Mouse (Mus musculus): ENCODE measurements around the gene Ttf2. TPM values are rescaled to one million over a fixed set of nuclear protein-coding genes. Genes with fewer than 3 reads are reported as not detected.
A peak's percentile ranks its signal among the peaks of the same experiment; 100 is the strongest.

The Ttf2 gene
- polyA plus RNA-seq, 1 experiment from 2014 or later, result 3.6 TPM

DNA sequence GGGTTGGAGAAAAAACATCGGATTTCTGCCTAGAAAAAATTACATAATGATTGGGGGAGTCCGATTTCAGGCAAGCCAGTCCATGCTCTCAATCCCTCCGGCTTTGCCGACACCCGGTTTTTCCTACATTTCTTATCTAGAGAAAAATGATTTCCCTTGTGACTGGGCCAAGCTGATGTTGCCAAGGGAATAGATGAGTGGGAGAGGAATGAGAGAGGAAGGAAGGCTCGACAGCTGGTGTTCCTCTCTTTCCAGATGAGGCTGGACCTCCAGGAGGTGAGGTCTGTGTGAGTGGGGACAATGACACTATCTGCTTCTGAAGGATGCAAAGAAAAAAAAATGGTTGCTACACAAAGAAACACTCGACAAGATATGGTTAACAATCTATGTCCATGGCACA is 23.7 kb upstream of the Ttf2 start:
- Histone ChIP-seq H3K36me3 (ENCODE audit: insufficient read depth, low read length) (no peaks in the 10 kb centered on the region), H3K4me1 (ENCODE audit: insufficient read depth, low read depth, low read length) (no peaks in the 10 kb centered on the region; the same call in 1 of the 2 replicates), H3K27ac (ENCODE audit: low read length) (no peak overlapping the region), H3K9me3 (ENCODE audit: low read length) (no peaks in the 10 kb centered on the region), H3K4me3 (ENCODE audit: low read depth, low read length) (no peak overlapping the region), H3K9ac (replicated peaks; ENCODE audit: low read depth) (no peak overlapping the region), H3K27me3 (replicated peaks; ENCODE audit: insufficient read depth, low read length) (no peaks in the 10 kb centered on the region), H3K4me2 (replicated peaks; ENCODE audit: low read depth, low read length) (no peak overlapping the region)
- no peak for ATAC-seq
- TF ChIP-seq CTCF (IDR thresholded peaks at IDR 0.05) (no peak), EP300 (IDR thresholded peaks at IDR 0.05) (no peak)
- WGBS, result 38% methylated on average over 7 of the region's 7 CpGs
- peak; percentile 18 for DNase-seq (ENCODE audit: low spot score)

DNA sequence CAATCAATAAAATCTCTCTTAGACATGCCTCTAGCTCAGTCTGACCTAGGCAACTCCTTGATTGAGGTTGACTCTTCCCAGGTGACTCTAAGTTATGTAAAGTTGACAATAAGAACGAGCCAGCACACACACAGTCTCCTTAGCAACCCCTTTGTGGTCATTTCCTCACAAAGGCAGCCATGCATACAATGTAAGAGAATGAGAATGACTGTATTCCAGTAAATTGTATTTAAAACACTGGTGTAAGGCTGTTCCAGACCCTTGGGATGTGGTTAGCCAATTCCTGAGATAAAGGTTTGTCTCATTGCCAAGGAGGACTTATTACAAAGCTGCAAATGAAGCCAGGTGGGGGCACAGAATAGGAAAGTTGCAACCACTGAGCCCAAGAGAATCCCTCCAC is 20.8 kb upstream of the Ttf2 start:
- TF ChIP-seq CTCF (IDR thresholded peaks at IDR 0.05) (no peak), EP300 (IDR thresholded peaks at IDR 0.05) (no peak)
- WGBS, result 24% methylated on average over 1 of the region's 1 CpGs
- Histone ChIP-seq H3K36me3 (ENCODE audit: insufficient read depth, low read length) (no peaks in the 10 kb centered on the region), H3K4me3 (ENCODE audit: low read depth, low read length) (no peak overlapping the region), H3K27ac (ENCODE audit: low read length) (no peak overlapping the region), H3K9me3 (ENCODE audit: low read length) (no peaks in the 10 kb centered on the region), H3K4me1 (ENCODE audit: insufficient read depth, low read depth, low read length) (no peaks in the 10 kb centered on the region), H3K27me3 (replicated peaks; ENCODE audit: insufficient read depth, low read length) (no peaks in the 10 kb centered on the region), H3K9ac (replicated peaks; ENCODE audit: low read depth) (no peak overlapping the region), H3K4me2 (replicated peaks; ENCODE audit: low read depth, low read length) (no peak overlapping the region)
- ATAC-seq (no peak), DNase-seq (ENCODE audit: low spot score) (peak; percentile 14)

DNA sequence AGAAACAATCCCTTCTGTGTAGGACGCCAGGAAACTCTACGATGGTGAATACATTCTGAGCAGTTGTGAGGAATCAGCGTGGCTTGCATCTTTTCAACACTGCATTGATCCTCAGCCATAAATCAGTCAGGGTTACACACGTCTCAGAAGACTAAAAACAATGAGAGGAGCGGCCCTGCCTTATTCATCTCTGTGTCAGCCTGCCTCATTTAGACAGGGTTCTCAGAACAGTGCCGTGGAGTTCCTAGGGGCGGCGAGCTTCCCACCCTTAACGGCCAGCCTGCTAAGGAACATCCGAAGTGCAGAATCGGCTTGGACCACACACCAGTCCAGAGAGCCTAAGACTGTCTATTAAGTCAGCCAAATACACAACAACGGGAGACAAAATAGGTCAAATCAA is 20.0 kb upstream of the Ttf2 start:
- Histone ChIP-seq H3K4me2 (replicated peaks; ENCODE audit: low read depth, low read length) (no peak overlapping the region), H3K27me3 (replicated peaks; ENCODE audit: insufficient read depth, low read length) (no peaks in the 10 kb centered on the region), H3K4me3 (ENCODE audit: low read depth, low read length) (no peak overlapping the region), H3K27ac (ENCODE audit: low read length) (no peak overlapping the region), H3K9ac (replicated peaks; ENCODE audit: low read depth) (no peak overlapping the region), H3K36me3 (ENCODE audit: insufficient read depth, low read length) (no peaks in the 10 kb centered on the region), H3K4me1 (ENCODE audit: insufficient read depth, low read depth, low read length) (no peaks in the 10 kb centered on the region), H3K9me3 (ENCODE audit: low read length) (no peaks in the 10 kb centered on the region)
- no peak for DNase-seq (ENCODE audit: low spot score)
- no peak for TF ChIP-seq CTCF (IDR thresholded peaks at IDR 0.05)
- no peak for TF ChIP-seq EP300 (IDR thresholded peaks at IDR 0.05)
- no peak for ATAC-seq
- 62% methylated on average over 12 of the region's 12 CpGs for WGBS

DNA sequence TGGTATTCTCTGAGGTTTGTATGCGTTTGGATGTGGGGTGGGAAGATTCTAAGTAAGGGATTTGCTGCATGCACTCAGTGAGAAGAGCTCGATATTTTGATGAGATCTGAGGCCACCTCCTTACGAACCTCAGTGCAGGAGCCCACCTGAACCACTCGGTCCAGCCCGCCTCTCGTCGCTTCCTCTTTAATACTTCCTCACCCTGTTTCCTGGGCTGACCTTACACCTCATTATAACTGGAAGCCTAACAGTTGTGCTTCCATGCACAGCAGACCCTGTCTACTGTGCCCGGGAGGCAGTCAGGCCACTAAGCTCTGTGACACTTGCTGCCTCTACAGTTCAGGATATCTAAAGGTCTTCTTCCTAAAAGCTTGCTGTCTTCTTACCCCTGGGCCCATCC is 9.8 kb upstream of the Ttf2 start:
- no peaks in the 10 kb centered on the region for H3K36me3 ChIP-seq (ENCODE audit: insufficient read depth, low read length)
- no peak overlapping the region for H3K4me2 ChIP-seq (replicated peaks; ENCODE audit: low read depth, low read length)
- no peaks in the 10 kb centered on the region for H3K9me3 ChIP-seq (ENCODE audit: low read length)
- DNase-seq (ENCODE audit: low spot score) (no peak), ATAC-seq (no peak)
- no peaks in the 10 kb centered on the region for H3K4me1 ChIP-seq (ENCODE audit: insufficient read depth, low read depth, low read length)
- no peak overlapping the region for H3K27ac ChIP-seq (ENCODE audit: low read length)
- WGBS, result 71% methylated on average over 8 of the region's 8 CpGs
- no peaks in the 10 kb centered on the region for H3K27me3 ChIP-seq (replicated peaks; ENCODE audit: insufficient read depth, low read length)
- no peak overlapping the region for H3K4me3 ChIP-seq (ENCODE audit: low read depth, low read length)
- no peak overlapping the region for H3K9ac ChIP-seq (replicated peaks; ENCODE audit: low read depth)
- TF ChIP-seq EP300 (IDR thresholded peaks at IDR 0.05) (no peak), CTCF (IDR thresholded peaks at IDR 0.05) (no peak)

DNA sequence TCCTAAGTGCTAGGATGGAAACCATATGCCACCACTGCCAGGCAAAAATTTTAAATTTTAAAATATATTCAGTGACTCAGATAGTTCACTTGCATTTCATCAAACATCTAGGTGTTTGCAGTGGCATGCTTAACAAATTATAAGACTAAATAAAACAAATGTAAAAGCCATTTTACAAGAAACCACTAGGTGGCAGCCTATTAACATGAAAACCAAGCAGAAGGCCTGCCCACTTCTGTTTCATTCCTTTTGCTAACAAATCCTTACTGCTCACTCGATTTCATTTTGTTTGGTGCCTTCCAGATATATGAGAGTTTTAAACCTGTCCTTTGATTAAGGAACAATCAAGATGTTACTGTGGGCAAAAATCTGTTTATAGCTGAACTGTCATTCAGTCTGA is 4.4 kb upstream of the Ttf2 start:
- DNase-seq (ENCODE audit: low spot score), result peak; percentile 91

DNA sequence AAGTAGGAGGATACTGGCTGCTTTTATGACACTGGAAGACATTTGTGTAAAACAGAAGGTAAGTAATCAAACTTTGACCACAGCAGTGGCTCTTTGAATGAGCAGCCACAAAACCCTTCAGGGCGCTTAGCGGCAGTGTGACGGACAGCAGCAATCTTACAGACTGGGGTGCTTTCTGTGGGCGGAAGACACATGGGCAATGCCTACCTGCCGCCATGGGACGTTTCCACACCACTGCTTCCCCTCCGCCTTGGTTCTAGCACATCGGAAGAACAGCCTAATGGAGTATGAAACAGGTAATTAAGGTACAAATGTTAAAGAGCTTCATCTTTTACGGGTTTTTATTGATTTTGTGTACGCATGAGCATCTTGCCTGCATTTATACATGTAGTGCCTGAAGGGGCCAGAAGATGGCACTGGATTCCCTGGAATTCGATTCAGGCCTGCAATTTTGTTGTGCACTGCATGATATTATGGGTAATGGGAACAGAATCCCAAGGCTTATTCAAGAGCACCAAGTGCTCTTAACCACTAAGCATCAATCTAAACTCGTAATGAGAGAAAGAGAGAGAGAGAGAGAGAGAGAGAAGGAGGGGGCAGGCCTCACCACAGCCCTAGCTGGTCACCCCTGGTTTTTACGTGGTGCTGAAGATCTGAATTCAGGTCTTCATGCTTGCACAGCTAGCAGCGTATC is 5.5 kb downstream of the Ttf2 start:
- no peak overlapping the region for H3K4me2 ChIP-seq (replicated peaks; ENCODE audit: low read depth, low read length)
- TF ChIP-seq CTCF (IDR thresholded peaks at IDR 0.05), result peak; percentile 81
- no peak for TF ChIP-seq EP300 (IDR thresholded peaks at IDR 0.05)
- WGBS, result 79% methylated on average over 14 of the region's 14 CpGs
- no peak for ATAC-seq
- no peak overlapping the region for H3K4me3 ChIP-seq (ENCODE audit: low read depth, low read length)
- H3K9me3 ChIP-seq (ENCODE audit: low read length), result no peaks in the 10 kb centered on the region
- H3K36me3 ChIP-seq (ENCODE audit: insufficient read depth, low read length), result peaks cover 8% of the 10 kb centered on the region; the same call in 1 of the 2 replicates
- no peaks in the 10 kb centered on the region for H3K4me1 ChIP-seq (ENCODE audit: insufficient read depth, low read depth, low read length)
- H3K27ac ChIP-seq (ENCODE audit: low read length), result no peak overlapping the region
- no peaks in the 10 kb centered on the region for H3K27me3 ChIP-seq (replicated peaks; ENCODE audit: insufficient read depth, low read length)
- no peak overlapping the region for H3K9ac ChIP-seq (replicated peaks; ENCODE audit: low read depth)
- peak; percentile 53 for DNase-seq (ENCODE audit: low spot score)

More for the DNA sequence above, 4.4 kb upstream of the Ttf2 start:
- TF ChIP-seq EP300 (IDR thresholded peaks at IDR 0.05) (no peak; the same call in 1 of the 2 replicates), CTCF (IDR thresholded peaks at IDR 0.05) (peak; percentile 83)
- Histone ChIP-seq H3K9ac (replicated peaks; ENCODE audit: low read depth) (no peak overlapping the region), H3K9me3 (ENCODE audit: low read length) (no peaks in the 10 kb centered on the region), H3K4me3 (ENCODE audit: low read depth, low read length) (no peak overlapping the region), H3K27ac (ENCODE audit: low read length) (no peak overlapping the region), H3K36me3 (ENCODE audit: insufficient read depth, low read length) (no peaks in the 10 kb centered on the region), H3K4me1 (ENCODE audit: insufficient read depth, low read depth, low read length) (peaks cover 3% of the 10 kb centered on the region; the same call in 1 of the 2 replicates), H3K27me3 (replicated peaks; ENCODE audit: insufficient read depth, low read length) (no peaks in the 10 kb centered on the region), H3K4me2 (replicated peaks; ENCODE audit: low read depth, low read length) (no peak overlapping the region)
- 0% methylated on average over 1 of the region's 1 CpGs for WGBS
- no peak for ATAC-seq
